Mouse (Mus musculus) neural tube, embryonic 14.5 days (tissue): ENCODE results near the gene Tpra1. TPM values are rescaled to one million over a fixed set of nuclear protein-coding genes. Genes with fewer than 3 reads are reported as not detected.

ENCODE experiments used
- ATAC-seq: fragments of 200-750 bp; cut with Nextera tagmentation; 2 replicates; pipeline ENCODE4 v1.8.0; 2017; ENCODE audit warnings: low read depth, mild to moderate bottlenecking, moderate TSS enrichment, moderate library complexity
- H3K27ac ChIP-seq: fragments of 300-500 bp; sonication (generic); 2 replicates; pipeline ENCODE4 v1.5.1; 2014; ENCODE audit warnings: low read depth, mild to moderate bottlenecking, control low read depth, low read length, moderate library complexity, mixed read lengths
- H3K27me3 ChIP-seq: fragments of 300-500 bp; sonication (generic); 2 replicates; pipeline ENCODE4 v1.6.1; 2014; ENCODE audit warnings: low read length; ENCODE audit not compliant: control insufficient read depth, insufficient read depth
- H3K36me3 ChIP-seq: fragments of 300-500 bp; sonication (generic); 2 replicates; pipeline ENCODE4 v1.6.1; 2014; ENCODE audit warnings: low read length, mixed read lengths; ENCODE audit not compliant: control insufficient read depth, insufficient read depth
- H3K4me1 ChIP-seq: fragments of 300-500 bp; sonication (generic); 2 replicates; pipeline ENCODE4 v1.6.1; 2014; ENCODE audit warnings: low read length; ENCODE audit not compliant: control insufficient read depth, insufficient read depth
- H3K4me2 ChIP-seq: fragments of 300-500 bp; sonication (generic); 2 replicates; pipeline ENCODE4 v1.6.1; 2014; ENCODE audit warnings: mild to moderate bottlenecking, low read depth, low read length, control low read depth
- H3K4me3 ChIP-seq: fragments of 300-500 bp; sonication (generic); 2 replicates; pipeline ENCODE4 v1.5.1; 2014; ENCODE audit warnings: low read depth, low read length, control low read depth, mixed read lengths
- H3K9ac ChIP-seq: fragments of 300-500 bp; sonication (generic); replicated peaks from 2 replicates; pipeline ENCODE4 v1.6.1; 2014; ENCODE audit warnings: low read depth, mild to moderate bottlenecking, control low read depth, low read length, mixed read lengths
- H3K9me3 ChIP-seq: fragments of 300-500 bp; sonication (generic); 2 replicates; pipeline ENCODE4 v1.6.1; 2016; ENCODE audit warnings: low read length; ENCODE audit not compliant: control insufficient read depth
- WGBS: fragments of 180-500 bp; shearing (Covaris S2); extraction: QIAGEN DNeasy Blood & Tissue Kit; methylation state at CpG from one replicate; pipeline ENCODE4 v1.1.7; 2014; 5-methylcytosine and 5-hydroxymethylcytosine counted together
- polyA plus RNA-seq: library from polyadenylated mRNA; unstranded; fragments of >200 nt; fragmentation: Nextera tagmentation; extraction: Ambion mirVana; gene quantifications from 2 replicates; pipeline ENCODE4 v1.2.1, GENCODE M21; 2014

Tpra1 gene
- polyA plus RNA-seq: 54.2 and 58.0 TPM in 2 replicates

DNA sequence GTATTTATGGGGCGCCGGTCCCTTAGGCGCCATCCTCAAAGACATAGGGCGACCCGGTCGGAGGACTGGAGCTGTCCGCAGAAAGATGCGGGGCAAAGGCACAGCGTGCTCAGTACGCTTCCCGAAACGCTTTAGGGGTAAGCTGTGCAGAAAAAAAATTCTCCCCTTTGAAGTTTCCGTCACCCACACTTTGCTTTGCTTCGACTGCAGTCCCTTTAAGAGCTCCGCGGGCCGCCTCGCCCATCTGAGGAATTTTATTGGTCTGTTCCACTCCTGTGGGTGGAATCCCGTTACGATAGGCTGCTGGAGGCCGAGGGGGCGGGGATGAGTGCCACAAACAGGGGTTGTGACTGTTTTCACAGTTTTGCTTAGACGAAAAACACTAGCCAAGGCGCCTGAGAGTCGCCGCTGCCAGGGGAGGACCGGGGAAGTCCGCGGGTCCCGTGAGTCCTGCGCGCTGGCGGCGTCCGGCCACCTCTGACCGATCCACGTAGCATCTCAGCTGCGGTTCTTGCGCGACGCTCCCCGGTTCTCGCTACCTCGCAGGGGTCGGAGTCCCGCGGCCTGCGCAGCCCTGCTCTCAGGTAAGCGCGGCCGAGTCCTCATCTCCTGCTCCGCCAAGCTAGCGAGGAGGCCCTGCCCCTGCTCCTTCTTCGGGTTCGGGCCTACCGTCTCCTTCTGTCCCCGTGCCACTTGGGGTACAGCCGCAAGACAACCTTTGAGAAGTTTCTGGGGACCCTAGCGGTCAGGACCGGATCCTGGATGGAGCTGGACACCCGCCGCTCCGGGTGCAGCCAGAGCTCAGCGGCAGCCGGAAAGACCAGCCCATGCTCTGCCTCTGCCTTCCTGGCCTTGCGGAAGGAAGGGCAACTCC is at the start of gene Tpra1:
Gene Tpra1, plus strand, starts transcription at position 305 of the 874 bp plus-strand sequence.
- no peaks in the 10 kb centered on the region for H3K27me3 ChIP-seq
- H3K4me3 ChIP-seq: peak within 1 kb of the TSS; percentile 72
- peaks cover 19% of the 10 kb centered on the region for H3K4me1 ChIP-seq
- no peaks in the 10 kb centered on the region for H3K36me3 ChIP-seq
- ATAC-seq: peak; percentile 91
- H3K9me3 ChIP-seq: no peaks in the 10 kb centered on the region
- peak within 1 kb of the TSS; percentile 74 for H3K9ac ChIP-seq
- under 1% methylated on average over 65 of the region's 66 CpGs for WGBS
- peak within 1 kb of the TSS; percentile 61 for H3K27ac ChIP-seq
- peak within 1 kb of the TSS; percentile 98 for H3K4me2 ChIP-seq

DNA sequence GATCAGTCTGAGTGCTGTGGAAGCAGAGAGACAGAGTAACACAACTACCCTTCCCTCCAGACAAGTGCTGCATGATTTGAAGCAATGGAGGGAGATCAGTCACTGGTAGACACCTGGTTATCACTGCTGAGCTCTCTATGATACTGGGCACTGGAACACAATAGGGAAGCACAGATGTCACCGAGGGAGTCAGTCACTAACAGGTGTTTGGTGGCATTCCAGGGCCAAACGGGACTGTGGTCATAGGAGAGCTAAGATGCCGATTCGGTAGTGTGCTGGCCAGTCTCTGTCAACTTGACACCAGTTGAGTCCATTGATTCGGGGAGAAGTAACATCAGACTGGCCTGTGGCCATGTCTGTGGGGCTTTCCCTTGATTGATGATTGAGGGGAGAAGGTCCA is 47.5 kb upstream of the Tpra1 start:
- Histone ChIP-seq H3K9ac (no peak overlapping the region), H3K36me3 (peaks cover 20% of the 10 kb centered on the region; the same call in 1 of the 2 replicates), H3K4me1 (0 out of 2 replicates have a peak, but pooled peaks cover 3% of the 10 kb centered on the region), H3K27ac (no peak overlapping the region), H3K9me3 (no peaks in the 10 kb centered on the region), H3K4me2 (no peak overlapping the region), H3K27me3 (no peaks in the 10 kb centered on the region), H3K4me3 (no peak overlapping the region)
- WGBS: 75% methylated on average over 5 of the region's 5 CpGs
- no peak for ATAC-seq

DNA sequence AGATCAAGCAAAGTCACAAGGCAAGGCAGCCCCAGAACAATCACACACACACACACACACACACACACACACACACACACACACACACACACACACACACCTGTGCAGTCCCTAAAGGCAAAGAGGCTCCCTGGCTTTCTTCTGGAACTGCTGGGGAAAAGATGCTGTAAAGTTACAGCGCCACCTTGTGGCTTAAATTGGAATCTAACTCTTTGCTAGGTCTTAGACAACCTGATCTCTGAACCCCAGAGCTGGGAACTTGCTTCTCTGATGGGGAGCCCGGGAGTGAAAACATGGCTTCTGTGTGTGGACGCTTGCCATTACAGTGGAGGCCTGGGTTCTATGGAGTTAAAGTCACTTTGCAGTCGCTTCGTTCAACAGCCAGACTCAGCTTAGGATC is 46.4 kb upstream of the Tpra1 start:
- ATAC-seq: peak; percentile 30; the same call in 1 of the 2 replicates

DNA sequence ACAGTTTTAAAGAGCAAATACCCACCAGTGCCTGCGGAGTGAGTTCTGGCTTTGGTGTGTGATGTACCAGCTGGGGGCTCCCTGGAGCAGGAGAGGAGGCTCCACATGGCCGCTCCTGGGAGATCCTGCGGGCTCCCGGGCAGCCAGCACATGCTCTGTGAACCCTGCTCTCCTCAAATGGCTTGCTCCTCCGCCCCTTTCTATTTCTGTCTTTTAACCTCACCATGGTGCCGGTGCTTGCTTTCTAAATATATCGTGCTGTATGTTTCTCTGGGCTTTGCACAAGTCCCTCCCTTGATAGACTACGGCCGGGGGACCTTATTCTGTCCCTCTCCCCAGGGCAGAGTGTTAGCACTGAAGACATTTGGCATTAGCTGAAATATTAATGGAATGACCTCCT is 44.8 kb upstream of the Tpra1 start:
- Histone ChIP-seq H3K9me3 (no peaks in the 10 kb centered on the region), H3K27ac (no peak overlapping the region), H3K27me3 (no peaks in the 10 kb centered on the region), H3K9ac (no peak overlapping the region), H3K4me2 (no peak overlapping the region), H3K4me3 (no peak overlapping the region), H3K4me1 (0 out of 2 replicates have a peak, but pooled peaks cover 3% of the 10 kb centered on the region), H3K36me3 (peaks cover 42% of the 10 kb centered on the region; the same call in 1 of the 2 replicates)
- 38% methylated on average over 9 of the region's 9 CpGs for WGBS
- ATAC-seq: no peak

More for the DNA sequence above, 46.4 kb upstream of the Tpra1 start:
- 0 out of 2 replicates have a peak, but pooled peaks cover 3% of the 10 kb centered on the region for H3K4me1 ChIP-seq
- no peaks in the 10 kb centered on the region for H3K27me3 ChIP-seq
- H3K9me3 ChIP-seq: no peaks in the 10 kb centered on the region
- WGBS: 28% methylated on average over 5 of the region's 5 CpGs
- no peak overlapping the region for H3K27ac ChIP-seq
- H3K4me3 ChIP-seq: no peak overlapping the region
- H3K9ac ChIP-seq: no peak overlapping the region
- H3K36me3 ChIP-seq: peaks cover 26% of the 10 kb centered on the region; the same call in 1 of the 2 replicates
- H3K4me2 ChIP-seq: no peak overlapping the region

DNA sequence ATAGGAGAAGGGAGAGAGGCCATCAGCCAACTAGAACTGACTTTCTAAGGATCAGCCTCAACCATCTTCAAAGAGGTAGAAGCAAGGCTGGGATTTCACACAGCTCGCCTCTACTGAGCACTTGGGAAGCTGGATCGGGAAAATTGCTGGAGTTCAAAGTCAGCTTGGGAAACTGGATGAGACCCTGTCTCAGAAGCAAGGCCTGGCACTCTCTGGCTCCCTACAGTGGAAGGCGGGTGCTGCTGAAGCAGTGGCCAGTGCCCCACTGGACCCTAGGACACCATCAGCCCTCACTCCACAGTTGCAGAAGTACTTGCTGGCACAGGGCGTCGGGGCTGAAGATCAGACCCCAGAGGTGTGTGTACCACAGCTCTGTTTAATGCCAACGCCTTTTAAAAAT is 44.2 kb upstream of the Tpra1 start:
- H3K4me1 ChIP-seq: 0 out of 2 replicates have a peak, but pooled peaks cover 3% of the 10 kb centered on the region
- 86% methylated on average over 6 of the region's 6 CpGs for WGBS
- H3K36me3 ChIP-seq: peaks cover 46% of the 10 kb centered on the region; the same call in 1 of the 2 replicates
- H3K27me3 ChIP-seq: no peaks in the 10 kb centered on the region
- H3K4me3 ChIP-seq: no peak overlapping the region
- H3K9ac ChIP-seq: no peak overlapping the region
- ATAC-seq: no peak
- no peaks in the 10 kb centered on the region for H3K9me3 ChIP-seq
- no peak overlapping the region for H3K27ac ChIP-seq
- H3K4me2 ChIP-seq: no peak overlapping the region

DNA sequence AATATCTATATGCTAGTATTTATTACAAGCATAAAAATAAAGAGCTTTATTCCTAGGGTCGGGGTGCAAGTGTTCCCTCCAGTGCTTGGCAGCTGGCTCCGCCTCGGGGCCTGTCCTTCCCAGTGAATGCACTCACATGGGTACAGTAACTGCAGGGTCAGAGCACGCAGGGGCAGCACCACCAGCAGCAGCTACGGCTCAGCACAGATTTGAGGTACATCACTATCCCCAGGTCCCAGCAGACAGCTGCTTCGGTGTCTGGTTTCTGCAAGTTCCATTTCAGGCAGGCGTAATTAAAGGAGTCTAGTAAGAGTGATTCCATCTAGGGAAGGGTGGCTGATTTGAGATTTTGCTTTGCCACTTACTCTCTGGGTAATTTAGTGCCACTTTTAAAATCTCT is 43.7 kb upstream of the Tpra1 start:
- H3K9ac ChIP-seq: no peak overlapping the region
- H3K4me2 ChIP-seq: no peak overlapping the region
- H3K4me1 ChIP-seq: 0 out of 2 replicates have a peak, but pooled peaks cover 3% of the 10 kb centered on the region
- H3K36me3 ChIP-seq: peaks cover 51% of the 10 kb centered on the region
- no peak overlapping the region for H3K4me3 ChIP-seq
- no peaks in the 10 kb centered on the region for H3K27me3 ChIP-seq
- no peaks in the 10 kb centered on the region for H3K9me3 ChIP-seq
- no peak overlapping the region for H3K27ac ChIP-seq
- WGBS: 54% methylated on average over 7 of the region's 7 CpGs
- no peak for ATAC-seq

DNA sequence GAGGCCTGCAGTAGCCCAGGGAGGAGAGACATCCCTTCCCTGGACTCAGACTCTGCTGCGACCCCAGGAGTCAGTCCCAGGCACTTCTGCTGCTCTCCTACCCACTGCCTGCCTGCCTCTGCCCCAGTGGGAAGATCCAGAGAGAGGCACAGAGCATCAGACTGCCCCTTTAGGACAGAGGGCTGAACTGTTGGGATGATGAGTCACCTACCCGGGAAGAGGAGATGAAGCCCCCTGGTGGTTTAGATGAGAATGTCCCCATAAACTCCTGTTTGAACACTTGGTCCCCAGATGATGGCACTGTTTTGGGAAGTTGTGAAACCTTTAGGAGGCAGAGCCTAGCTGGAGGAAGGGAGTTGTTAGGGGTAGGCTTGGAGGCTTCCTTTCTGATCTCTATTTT is 41.1 kb upstream of the Tpra1 start:
- Histone ChIP-seq H3K4me3 (no peak overlapping the region), H3K4me2 (no peak overlapping the region), H3K4me1 (0 out of 2 replicates have a peak, but pooled peaks cover under 1% of the 10 kb centered on the region), H3K9me3 (no peaks in the 10 kb centered on the region), H3K36me3 (peaks cover 68% of the 10 kb centered on the region), H3K27me3 (no peaks in the 10 kb centered on the region), H3K9ac (no peak overlapping the region), H3K27ac (no peak overlapping the region)
- 14% methylated on average over 2 of the region's 2 CpGs for WGBS
- ATAC-seq: no peak

DNA sequence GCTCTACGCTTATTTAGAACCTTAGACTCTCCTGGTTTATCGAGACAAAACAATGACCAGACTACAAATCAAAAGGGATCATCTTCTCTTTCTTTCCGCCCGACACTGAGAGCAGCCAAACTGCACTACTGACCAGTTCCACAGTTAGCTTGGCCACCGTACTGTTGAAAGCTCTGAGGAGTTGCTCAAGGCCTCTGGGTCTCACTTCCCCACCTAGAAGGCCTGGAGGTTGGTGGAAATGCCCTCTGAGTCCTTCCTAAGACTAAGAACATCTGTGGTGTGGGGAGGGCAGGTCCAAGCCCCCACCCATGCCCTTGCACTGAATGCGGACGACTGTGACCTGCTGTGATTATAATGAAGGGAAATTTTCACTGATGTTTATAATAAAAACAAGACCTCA is 36.3 kb upstream of the Tpra1 start:
- WGBS: 86% methylated on average over 7 of the region's 7 CpGs
- no peaks in the 10 kb centered on the region for H3K9me3 ChIP-seq
- no peak overlapping the region for H3K4me2 ChIP-seq
- H3K9ac ChIP-seq: no peak overlapping the region
- H3K27me3 ChIP-seq: no peaks in the 10 kb centered on the region
- no peak for ATAC-seq
- peaks cover 43% of the 10 kb centered on the region for H3K36me3 ChIP-seq
- H3K4me1 ChIP-seq: peaks cover 14% of the 10 kb centered on the region; the same call in 1 of the 2 replicates
- H3K27ac ChIP-seq: no peak overlapping the region
- H3K4me3 ChIP-seq: no peak overlapping the region

DNA sequence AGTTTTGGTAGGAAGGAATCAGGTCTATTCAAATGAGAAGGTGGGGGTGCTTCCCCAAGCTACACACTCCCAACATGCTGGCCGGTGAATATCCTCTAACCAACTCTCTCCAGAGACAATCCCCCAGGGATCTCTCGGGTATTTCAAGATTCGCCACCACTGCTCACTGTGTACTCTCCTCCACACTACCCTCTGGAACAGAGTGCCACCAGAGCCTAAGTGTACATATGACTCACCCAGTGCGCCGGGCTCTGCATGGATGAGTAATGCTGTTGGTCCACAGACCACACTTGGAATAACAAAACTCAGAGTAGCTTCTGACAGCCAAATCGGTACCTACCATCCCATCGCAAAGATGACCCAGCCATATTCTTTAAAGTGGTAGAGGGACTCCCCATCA is 32.6 kb upstream of the Tpra1 start:
- no peak overlapping the region for H3K9ac ChIP-seq
- ATAC-seq: no peak

More for the DNA sequence above, 32.6 kb upstream of the Tpra1 start:
- WGBS: 79% methylated on average over 7 of the region's 7 CpGs
- Histone ChIP-seq H3K4me3 (no peak overlapping the region), H3K27me3 (no peaks in the 10 kb centered on the region), H3K4me2 (no peak overlapping the region), H3K27ac (no peak overlapping the region), H3K4me1 (peaks cover 27% of the 10 kb centered on the region), H3K36me3 (peaks cover 9% of the 10 kb centered on the region; the same call in 1 of the 2 replicates), H3K9me3 (no peaks in the 10 kb centered on the region)
